8 mouse cellular contexts compared by ENCODE assay signal in the genomic region with DNA sequence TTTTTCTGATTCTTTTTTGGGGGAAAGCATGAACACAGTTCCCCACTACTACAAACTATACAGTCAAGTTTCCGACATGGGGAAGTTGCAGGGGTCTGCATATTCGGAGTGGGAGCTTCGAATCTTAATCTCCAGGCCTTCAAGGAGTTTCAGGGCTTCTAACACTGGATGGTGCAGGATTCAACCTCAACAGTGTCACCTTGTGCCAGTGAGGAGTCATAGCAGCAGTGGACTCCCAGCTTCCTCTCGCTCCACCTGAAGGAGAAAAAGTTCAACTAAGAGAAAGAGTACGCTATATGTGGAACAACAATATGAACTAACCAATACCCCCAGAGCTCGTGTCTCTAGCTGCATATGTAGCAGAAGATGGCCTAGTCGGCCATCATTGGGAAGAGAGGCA. TPM values are rescaled to one million over a fixed set of nuclear protein-coding genes. Genes with fewer than 3 reads are reported as not detected.
DNase-seq lines count a peak whose midpoint lies in the region; ATAC-seq and TF ChIP-seq lines count a peak whose summit lies in the region.

No protein-coding gene starts in this region.

- no peak overlapping the region for H3K4me2 ChIP-seq in midbrain, postnatal 0 days (ENCODE audit: low read depth, low read length, poor library complexity, severe bottlenecking)
- H3K4me2 ChIP-seq in midbrain, embryonic 16.5 days (ENCODE audit: low read length): no peak overlapping the region

- no peak overlapping the region for H3K4me3 ChIP-seq in cerebellum, adult 2 months (replicated peaks; ENCODE audit: insufficient read depth, low read depth, low read length)
- no peak overlapping the region for H3K4me3 ChIP-seq in midbrain, postnatal 0 days (ENCODE audit: low read depth, low read length)
- no peak overlapping the region for H3K4me3 ChIP-seq in midbrain, embryonic 16.5 days (ENCODE audit: low read depth, low read length)

- no peak overlapping the region for H3K27ac ChIP-seq in cerebellum, adult 2 months (ENCODE audit: insufficient read depth, low read length)
- no peak overlapping the region for H3K27ac ChIP-seq in midbrain, postnatal 0 days (ENCODE audit: low read depth, low read length)
- H3K27ac ChIP-seq in midbrain, embryonic 16.5 days (ENCODE audit: low read length): no peak overlapping the region

- 23% methylated on average over 7 of the region's 7 CpGs for WGBS in cerebellum, adult 2 months
- 35% methylated on average over 7 of the region's 7 CpGs for WGBS in midbrain, postnatal 0 days
- 33% methylated on average over 7 of the region's 7 CpGs for WGBS in midbrain, embryonic 16.5 days

- peak; percentile 47 to 50 for DNase-seq in cerebellum, adult 2 months
- peak; percentile 38 for DNase-seq in midbrain, postnatal 0 days (ENCODE audit: low spot score)
- DNase-seq in kidney, postnatal 14 days: peak; percentile 62
- peak; percentile 26 to 30 for DNase-seq in thymus, postnatal 36 days
- DNase-seq in right cerebral cortex, postnatal 36 days (ENCODE audit: low spot score in 2 of 2): no peak
- no peak for DNase-seq in gastrocnemius, adult 8-10 months (ENCODE audit: low spot score in 2 of 2)

- no peak for TF ChIP-seq POLR2A in cerebellum, adult 2 months (IDR thresholded peaks at IDR 0.05; ENCODE audit: borderline replicate concordance, insufficient read depth, low read length)

- H3K36me3 ChIP-seq in midbrain, postnatal 0 days (ENCODE audit: insufficient read depth, low read length): no peaks in the 10 kb centered on the region
- H3K36me3 ChIP-seq in midbrain, embryonic 16.5 days (ENCODE audit: control insufficient read depth, insufficient read depth, low read length): no peaks in the 10 kb centered on the region

- TF ChIP-seq CTCF in cerebellum, adult 2 months (IDR thresholded peaks at IDR 0.05; ENCODE audit: borderline replicate concordance, insufficient read depth, low read depth, low read length): peak; percentile 77
- peak; percentile 71 for TF ChIP-seq CTCF in midbrain, postnatal 0 days (IDR thresholded peaks at IDR 0.05)

- no peaks in the 10 kb centered on the region; the same call in 1 of the 2 replicates for H3K27me3 ChIP-seq in cerebellum, adult 2 months (ENCODE audit: control insufficient read depth, insufficient read depth, low read length)
- no peaks in the 10 kb centered on the region for H3K27me3 ChIP-seq in midbrain, postnatal 0 days (ENCODE audit: insufficient read depth, low read length)
- H3K27me3 ChIP-seq in midbrain, embryonic 16.5 days (ENCODE audit: control insufficient read depth, insufficient read depth, low read depth, low read length): no peaks in the 10 kb centered on the region

- no peaks in the 10 kb centered on the region for H3K9me3 ChIP-seq in midbrain, postnatal 0 days (ENCODE audit: low read length)
- no peaks in the 10 kb centered on the region for H3K9me3 ChIP-seq in midbrain, embryonic 16.5 days (replicated peaks; ENCODE audit: control insufficient read depth, low read length, poor library complexity, severe bottlenecking)

- no peak overlapping the region for H3K9ac ChIP-seq in midbrain, postnatal 0 days (replicated peaks; ENCODE audit: low read length, poor library complexity, severe bottlenecking)
- H3K9ac ChIP-seq in midbrain, embryonic 16.5 days (ENCODE audit: low read depth, low read length): no peak overlapping the region

- H3K4me1 ChIP-seq in cerebellum, adult 2 months (ENCODE audit: control insufficient read depth, insufficient read depth, low read length): no peaks in the 10 kb centered on the region
- no peaks in the 10 kb centered on the region for H3K4me1 ChIP-seq in midbrain, postnatal 0 days (ENCODE audit: insufficient read depth, low read length)
- H3K4me1 ChIP-seq in midbrain, embryonic 16.5 days (ENCODE audit: control insufficient read depth, insufficient read depth, low read length): no peaks in the 10 kb centered on the region

- no peak for ATAC-seq in cerebellum, adult (ENCODE audit: insufficient number of reproducible peaks, low FRiP score, low TSS enrichment)
- ATAC-seq in midbrain, postnatal 0 days (ENCODE audit: low FRiP score): no peak
- no peak for ATAC-seq in midbrain, embryonic 16.5 days

RNA-seq across cellular contexts. Expression of gene Ctsf, which starts 7.4 kb away (rescaled TPM):
- polyA plus RNA-seq in cerebellum, adult 2 months (2012; rRNA removed): 211 and 216 TPM in 2 replicates
- total RNA-seq in midbrain, postnatal 0 days (2014; rRNA removed): 117 and 125 TPM in 2 replicates
- polyA plus RNA-seq in midbrain, postnatal 0 days (2015; fragmentation: Nextera tagmentation; extraction: Ambion mirVana): 82.5 and 91.1 TPM in 2 replicates
- polyA plus RNA-seq in midbrain, embryonic 16.5 days (2015; fragmentation: Nextera tagmentation; extraction: Ambion mirVana): 85.8 and 87.4 TPM in 2 replicates
- total RNA-seq in gastrocnemius, adult 8-10 months (2022): 10 to 100 TPM; 26.2 to 36.7 (median 31.9) TPM

RNA-seq across cellular contexts. Expression of gene Ccdc87, which starts 8.3 kb away (rescaled TPM):
- polyA plus RNA-seq in cerebellum, adult 2 months (2012; rRNA removed): 0.62 and 0.64 TPM in 2 replicates
- total RNA-seq in midbrain, postnatal 0 days (2014; rRNA removed): 0.38 and 1.0 TPM in 2 replicates
- 1.1 and 1.2 TPM in 2 replicates for polyA plus RNA-seq in midbrain, postnatal 0 days (2015; fragmentation: Nextera tagmentation; extraction: Ambion mirVana)
- 0.77 and 0.99 TPM in 2 replicates for polyA plus RNA-seq in midbrain, embryonic 16.5 days (2015; fragmentation: Nextera tagmentation; extraction: Ambion mirVana)
- total RNA-seq in gastrocnemius, adult 8-10 months (2022): not detected

RNA-seq across cellular contexts. Expression of gene Ccs, which starts 8.4 kb away (rescaled TPM):
- polyA plus RNA-seq in cerebellum, adult 2 months (2012; rRNA removed): 49.5 and 52.7 TPM in 2 replicates
- total RNA-seq in midbrain, postnatal 0 days (2014; rRNA removed): 19.9 and 20.0 TPM in 2 replicates
- 40.1 and 42.6 TPM in 2 replicates for polyA plus RNA-seq in midbrain, postnatal 0 days (2015; fragmentation: Nextera tagmentation; extraction: Ambion mirVana)
- polyA plus RNA-seq in midbrain, embryonic 16.5 days (2015; fragmentation: Nextera tagmentation; extraction: Ambion mirVana): 33.3 and 42.5 TPM in 2 replicates
- total RNA-seq in gastrocnemius, adult 8-10 months (2022): 10 to 100 TPM; 18.0 to 27.4 (median 22.5) TPM

RNA-seq across cellular contexts. Expression of gene Actn3, which starts 30.2 kb away (rescaled TPM):
- polyA plus RNA-seq in cerebellum, adult 2 months (2012; rRNA removed): 1.7 and 2.0 TPM in 2 replicates
- 4.5 and 5.3 TPM in 2 replicates for total RNA-seq in midbrain, postnatal 0 days (2014; rRNA removed)
- 3.8 and 4.4 TPM in 2 replicates for polyA plus RNA-seq in midbrain, postnatal 0 days (2015; fragmentation: Nextera tagmentation; extraction: Ambion mirVana)
- 1.9 and 2.4 TPM in 2 replicates for polyA plus RNA-seq in midbrain, embryonic 16.5 days (2015; fragmentation: Nextera tagmentation; extraction: Ambion mirVana)
- total RNA-seq in gastrocnemius, adult 8-10 months (2022): over 10,000 TPM in 2 of 4 experiments, 1,000 to 10,000 TPM in 2; 9,112 to 10,193 (median 10,010) TPM

RNA-seq across cellular contexts. Expression of gene Zdhhc24, which starts 31.0 kb away (rescaled TPM):
- polyA plus RNA-seq in cerebellum, adult 2 months (2012; rRNA removed): 36.2 and 37.0 TPM in 2 replicates
- 24.0 and 29.8 TPM in 2 replicates for total RNA-seq in midbrain, postnatal 0 days (2014; rRNA removed)
- 17.2 and 18.1 TPM in 2 replicates for polyA plus RNA-seq in midbrain, postnatal 0 days (2015; fragmentation: Nextera tagmentation; extraction: Ambion mirVana)
- polyA plus RNA-seq in midbrain, embryonic 16.5 days (2015; fragmentation: Nextera tagmentation; extraction: Ambion mirVana): 22.7 and 26.1 TPM in 2 replicates
- 1 to 10 TPM; 1.8 to 3.6 (median 2.6) TPM for total RNA-seq in gastrocnemius, adult 8-10 months (2022)

Comparison
In these comparisons a context has a peak if more than half of its experiments do, and no peak if none do; other contexts are left out.
1. DNase-seq: peak in cerebellum, adult 2 months (2 of 2), midbrain, postnatal 0 days (single experiment), kidney, postnatal 14 days (single experiment) and thymus, postnatal 36 days (2 of 2); none in right cerebral cortex, postnatal 36 days (0 of 2) and gastrocnemius, adult 8-10 months (0 of 2).